Mouse (Mus musculus) ES-E14 (cell line): ENCODE data around the gene Rps2. TPM values are rescaled to one million over a fixed set of nuclear protein-coding genes. Genes with fewer than 3 reads are reported as not detected.

ENCODE experiments used
- DNase-seq: peaks from one replicate; pipeline ENCODE4 v3.0.0-alpha.2; 2013; ENCODE audit warnings: low read depth, low spot score
- H3K27ac ChIP-seq: 2 replicates; pipeline ENCODE4 v1.5.1; 2012; ENCODE audit warnings: low read depth, mild to moderate bottlenecking, low read length, moderate library complexity, mixed read lengths; ENCODE audit not compliant: poor library complexity, insufficient read depth, severe bottlenecking
- H3K36me3 ChIP-seq: 2 replicates; pipeline ENCODE4 v1.6.1; 2012; ENCODE audit warnings: mild to moderate bottlenecking, low read length, moderate library complexity, mixed read lengths; ENCODE audit not compliant: control insufficient read depth, poor library complexity, insufficient read depth, severe bottlenecking
- H3K4me1 ChIP-seq, 2 experiments: fragments of 150-350 bp in 1 of 2; sonication (generic) in 1 of 2; 2 replicates each; pipeline ENCODE4 v1.6.1; 2012; ENCODE audit warnings: low read length in 2 of 2, mild to moderate bottlenecking in 1 of 2, mixed read lengths in 1 of 2; ENCODE audit not compliant: control insufficient read depth in 2 of 2, insufficient read depth in 2 of 2, poor library complexity in 1 of 2
- H3K4me3 ChIP-seq, 2 experiments: fragments of 150-350 bp in 1 of 2; sonication (generic) in 1 of 2; 2 replicates each; pipeline ENCODE4 v1.5.1; 2012; ENCODE audit warnings: low read length in 2 of 2, low read depth in 1 of 2, mild to moderate bottlenecking in 1 of 2, mixed read lengths in 1 of 2; ENCODE audit not compliant: insufficient read depth in 1 of 2, poor library complexity in 1 of 2, severe bottlenecking in 1 of 2
- H3K9ac ChIP-seq: 2 replicates; pipeline ENCODE4 v1.6.1; 2012; ENCODE audit warnings: low read depth, mild to moderate bottlenecking, low read length, mixed read lengths; ENCODE audit not compliant: poor library complexity, insufficient read depth, severe bottlenecking
- H3K9me3 ChIP-seq: fragments of 150-350 bp; sonication (generic); 2 replicates; pipeline ENCODE4 v1.6.1; 2012; ENCODE audit warnings: low read depth, mild to moderate bottlenecking, low read length; ENCODE audit not compliant: control insufficient read depth, insufficient read depth
- CHD2 ChIP-seq: IDR thresholded peaks from 2 replicates; pipeline ENCODE4 v1.6.1; 2014; ENCODE audit warnings: mild to moderate bottlenecking, low read depth, low read length, inconsistent platforms
- HCFC1 ChIP-seq: IDR thresholded peaks from 2 replicates; pipeline ENCODE4 v1.6.1; 2012; ENCODE audit warnings: low read length, inconsistent platforms, borderline replicate concordance; ENCODE audit not compliant: insufficient read depth
- MAFK ChIP-seq: IDR thresholded peaks from 2 replicates; pipeline ENCODE4 v1.6.1; 2014; ENCODE audit warnings: mild to moderate bottlenecking, low read depth, low read length, inconsistent platforms; ENCODE audit not compliant: insufficient read depth
- ZC3H11A ChIP-seq: IDR thresholded peaks from 2 replicates; pipeline ENCODE4 v1.6.1; 2012; ENCODE audit warnings: low read depth, mild to moderate bottlenecking, inconsistent platforms, low read length, borderline replicate concordance
- ZNF384 ChIP-seq: IDR thresholded peaks from 2 replicates; pipeline ENCODE4 v1.6.1; 2012; ENCODE audit warnings: low read depth, low read length, inconsistent platforms
- in situ Hi-C, 2 experiments: fragments of 600-800 bp; cut with MboI; formaldehyde crosslinking; loops; one replicate each; pipeline ENCODE4 v1.15.1; 2025; ENCODE audit warnings: low sequenced_read_pairs in 2 of 2, inconsistent platforms in 1 of 2; ENCODE audit not compliant: unreplicated experiment in 2 of 2
- total RNA-seq: library from RNA; depleted of rRNA; stranded (reverse); fragments of 300-350 nt; gene quantifications from 2 replicates; pipeline ENCODE4 v1.2.3, GENCODE M21; 2012

Rps2 gene
- total RNA-seq, 1 experiment: 3,661 TPM

DNA sequence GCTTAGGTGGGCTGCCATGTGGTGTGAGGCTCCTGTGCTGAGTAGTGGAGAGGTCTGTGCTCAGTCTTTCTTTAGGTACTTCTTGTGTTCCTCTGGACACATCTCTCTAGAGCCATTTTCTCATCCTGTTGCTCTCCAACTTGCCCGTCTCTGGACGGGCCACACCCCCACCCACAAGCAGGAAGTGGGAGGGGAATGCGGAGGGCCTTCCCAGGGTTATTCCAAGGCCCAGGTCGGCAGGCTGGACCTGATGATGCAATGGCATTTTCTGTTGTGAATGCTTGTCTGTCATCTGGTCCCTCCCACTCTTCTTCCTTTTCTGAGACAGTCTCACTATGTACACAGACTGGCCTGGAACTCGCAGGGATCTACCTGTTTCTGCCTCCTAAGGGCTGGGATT, 45.8 kb upstream of the Rps2 start:
- Histone ChIP-seq H3K27ac (no peak overlapping the region), H3K4me1 (peaks cover 7 to 29% of the 10 kb centered on the region in 2 experiments; a peak in 3 of 4 replicates), H3K9me3 (no peaks in the 10 kb centered on the region), H3K36me3 (peaks cover 9% of the 10 kb centered on the region), H3K4me3 (peak overlapping the region; percentile 9 to 30; a peak in 2 of 4 replicates), H3K9ac (no peak overlapping the region)
- no peak for DNase-seq
- in situ Hi-C loops: no loop called here
- no peak for TF ChIP-seq CHD2
- no peak for TF ChIP-seq MAFK
- no peak for TF ChIP-seq ZNF384
- no peak for TF ChIP-seq ZC3H11A
- no peak for TF ChIP-seq HCFC1

DNA sequence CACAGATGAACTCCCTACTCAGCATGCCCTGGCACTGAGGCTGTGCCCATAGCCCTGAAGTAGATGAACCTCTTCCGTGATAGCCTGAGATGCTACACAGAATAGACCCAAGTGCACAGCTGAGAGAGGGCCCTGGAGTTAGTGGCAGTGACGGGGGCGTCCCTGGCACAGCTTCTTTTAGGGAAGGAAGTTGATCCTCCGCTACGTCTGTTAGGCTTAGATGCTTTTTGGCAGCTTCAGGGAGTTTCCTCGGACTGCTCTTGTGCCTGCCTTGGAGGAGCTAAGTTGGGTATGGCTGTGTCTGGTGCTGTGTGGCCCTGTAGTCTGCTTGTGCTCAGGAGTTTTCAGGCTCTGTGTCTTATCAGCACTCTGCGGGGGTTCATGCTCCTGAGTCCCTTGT, 43.6 kb upstream of the Rps2 start:
- no peak for TF ChIP-seq MAFK
- peak overlapping the region; percentile 8; the same call in 1 of the 2 replicates for H3K9ac ChIP-seq
- H3K36me3 ChIP-seq: peaks cover 28% of the 10 kb centered on the region
- peaks cover 5 to 31% of the 10 kb centered on the region in 2 experiments; a peak in 3 of 4 replicates for H3K4me1 ChIP-seq
- H3K27ac ChIP-seq: no peak overlapping the region
- H3K9me3 ChIP-seq: no peaks in the 10 kb centered on the region
- DNase-seq: no peak
- H3K4me3 ChIP-seq: 0 out of 4 replicates have a peak overlapping the region, but pooled peaks of 1 of the 2 experiments have one; percentile 1
- in situ Hi-C loops: no loop called here

DNA sequence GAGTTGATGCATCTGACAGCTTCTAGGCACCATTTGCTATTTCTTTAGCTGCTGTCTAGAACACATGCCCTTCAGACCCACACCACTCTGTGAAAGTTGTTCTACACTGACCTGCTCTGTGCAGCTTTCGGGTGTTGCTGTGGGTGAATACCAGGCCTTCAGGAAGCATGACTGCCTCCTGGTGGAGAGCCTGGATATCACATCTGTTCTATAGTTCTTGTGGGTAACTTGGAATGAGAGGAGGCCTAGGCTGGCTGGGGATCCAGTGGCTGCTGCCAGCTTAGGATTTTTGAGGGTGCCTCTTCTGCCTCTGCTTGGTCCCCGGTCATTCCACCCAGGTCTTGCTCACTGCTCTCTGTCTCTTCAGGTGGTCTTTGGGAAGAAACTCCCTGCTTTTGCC, 41.7 kb upstream of the Rps2 start:
- peaks cover 47% of the 10 kb centered on the region for H3K36me3 ChIP-seq

DNA sequence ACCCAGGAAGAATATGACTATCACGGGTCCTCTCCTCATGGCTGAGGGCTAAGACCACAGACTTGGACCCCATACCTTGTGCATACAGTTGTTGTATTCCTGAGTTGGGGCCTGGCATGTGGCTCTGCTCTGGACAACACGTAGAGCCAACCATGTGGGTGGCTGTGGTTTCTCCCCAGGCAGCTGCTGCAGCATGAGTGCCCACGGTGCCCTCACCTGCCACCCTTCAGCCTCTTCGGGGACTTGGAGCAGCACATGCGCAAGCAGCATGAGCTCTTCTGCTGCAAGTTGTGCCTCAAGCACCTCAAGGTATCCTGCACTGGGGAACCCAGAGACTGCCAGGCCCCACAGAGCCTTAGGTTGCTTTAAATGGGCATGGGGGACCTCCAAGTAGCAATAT, 41.0 kb upstream of the Rps2 start:
- TF ChIP-seq HCFC1 (no peak), MAFK (no peak), ZC3H11A (no peak), CHD2 (no peak), ZNF384 (no peak)
- no peak for DNase-seq
- H3K4me1 ChIP-seq: peaks cover 3 to 24% of the 10 kb centered on the region in 2 experiments; a peak in 3 of 4 replicates
- H3K36me3 ChIP-seq: peaks cover 52% of the 10 kb centered on the region
- H3K9ac ChIP-seq: no peak overlapping the region
- in situ Hi-C loops: no loop called here
- H3K9me3 ChIP-seq: no peaks in the 10 kb centered on the region
- H3K27ac ChIP-seq: no peak overlapping the region
- H3K4me3 ChIP-seq: no peak overlapping the region

More for the DNA sequence above, 41.7 kb upstream of the Rps2 start:
- peaks cover 5 to 28% of the 10 kb centered on the region in 2 experiments; a peak in 3 of 4 replicates for H3K4me1 ChIP-seq
- in situ Hi-C loops: no loop called here
- H3K4me3 ChIP-seq: no peak overlapping the region
- no peak overlapping the region for H3K27ac ChIP-seq
- TF ChIP-seq CHD2: no peak
- no peak for TF ChIP-seq ZNF384
- TF ChIP-seq ZC3H11A: no peak
- no peak for TF ChIP-seq HCFC1
- TF ChIP-seq MAFK: no peak
- no peaks in the 10 kb centered on the region for H3K9me3 ChIP-seq
- peak; percentile 87 for DNase-seq
- no peak overlapping the region for H3K9ac ChIP-seq

DNA sequence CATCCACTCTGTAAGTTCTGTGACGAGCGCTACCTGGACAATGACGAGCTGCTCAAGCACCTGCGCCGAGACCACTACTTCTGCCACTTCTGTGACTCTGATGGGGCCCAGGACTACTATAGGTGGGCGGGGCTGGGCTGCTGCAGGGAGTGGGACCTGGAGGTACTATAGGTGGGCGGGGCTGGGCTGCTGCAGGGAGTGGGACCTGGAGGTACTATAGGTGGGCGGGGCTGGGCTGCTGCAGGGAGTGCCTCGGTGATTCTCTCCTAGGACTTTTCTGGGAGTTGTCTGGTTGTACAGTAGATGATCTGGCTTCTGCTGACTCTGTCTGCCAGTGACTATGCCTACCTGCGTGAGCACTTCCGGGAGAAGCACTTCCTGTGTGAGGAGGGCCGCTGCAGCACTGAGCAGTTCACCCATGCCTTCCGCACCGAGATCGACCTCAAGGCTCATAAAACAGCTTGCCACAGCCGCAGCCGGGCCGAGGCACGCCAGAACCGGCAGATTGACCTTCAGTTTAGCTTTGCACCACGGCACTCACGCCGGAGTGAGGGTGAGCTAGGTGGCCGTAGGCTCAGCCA, 40.3 kb upstream of the Rps2 start:
- Histone ChIP-seq H3K36me3 (peaks cover 56% of the 10 kb centered on the region), H3K9me3 (no peaks in the 10 kb centered on the region), H3K9ac (no peak overlapping the region), H3K4me1 (peaks cover 3 to 20% of the 10 kb centered on the region in 2 experiments; a peak in 2 of 4 replicates), H3K27ac (peak overlapping the region; percentile 5; the same call in 1 of the 2 replicates), H3K4me3 (peak overlapping the region in 1 of 2 experiments; percentile 42; a peak in 2 of 4 replicates)
- in situ Hi-C loops: no loop called here
- DNase-seq: no peak
- TF ChIP-seq MAFK: no peak
- TF ChIP-seq CHD2: no peak
